In genomic region chr15:36892576-36893205, GRCm38 (mm10) we compare ENCODE assay signal across 10 mouse cellular contexts.
DNase-seq lines count a peak whose midpoint lies in the region; ATAC-seq and TF ChIP-seq lines count a peak whose summit lies in the region.
"Had no signal": no experiment of that assay in that cellular context is flagged by ENCODE, and none has a peak within 500 bp of the region (broad histone marks: within the 10 kb centered on the region; RNA-seq: fewer than 3 reads in every experiment).

No protein-coding gene starts in this region.

- no peak for DNase-seq in heart, adult 11 months
- peak; percentile 72 to 73 for DNase-seq in cerebellum, adult 18-20 months
- no peak for DNase-seq in midbrain, embryonic 10.5 days (ENCODE audit: low spot score)
- DNase-seq in liver, postnatal 0 days, result no peak
- DNase-seq in urinary bladder, postnatal 4 days (ENCODE audit: low spot score in 2 of 2), result no peak
- no peak for DNase-seq in left cerebral cortex, adult 18-20 months (ENCODE audit: low spot score in 2 of 2)
- DNase-seq: right cerebral cortex, adult 18-20 months had no signal

- no peaks in the 10 kb centered on the region for H3K27me3 ChIP-seq in heart, embryonic 11.5 days (ENCODE audit: control insufficient read depth, insufficient read depth, low read length)
- H3K27me3 ChIP-seq in forebrain, embryonic 16.5 days (replicated peaks; ENCODE audit: control insufficient read depth, insufficient read depth, low read length), result 0 out of 2 replicates have a peak, but pooled peaks cover 2% of the 10 kb centered on the region
- H3K27me3 ChIP-seq in midbrain, embryonic 10.5 days (ENCODE audit: low read depth, poor library complexity, severe bottlenecking), result peaks cover 46% of the 10 kb centered on the region
- H3K27me3 ChIP-seq in liver, postnatal 0 days (ENCODE audit: insufficient read depth, low read length), result no peaks in the 10 kb centered on the region

- H3K9me3 ChIP-seq in heart, embryonic 11.5 days (replicated peaks; ENCODE audit: control insufficient read depth, low read length), result no peaks in the 10 kb centered on the region
- no peaks in the 10 kb centered on the region for H3K9me3 ChIP-seq in forebrain, embryonic 16.5 days (ENCODE audit: control insufficient read depth, low read length)
- H3K9me3 ChIP-seq in midbrain, embryonic 10.5 days (replicated peaks), result no peaks in the 10 kb centered on the region
- H3K9me3 ChIP-seq in liver, postnatal 0 days (ENCODE audit: low read length), result no peaks in the 10 kb centered on the region

- no peak overlapping the region for H3K9ac ChIP-seq in heart, embryonic 11.5 days (ENCODE audit: low read depth, low read length)
- no peak overlapping the region for H3K9ac ChIP-seq in forebrain, embryonic 16.5 days (replicated peaks; ENCODE audit: low read depth, low read length)
- no peak overlapping the region for H3K9ac ChIP-seq in liver, postnatal 0 days (replicated peaks)

- no peaks in the 10 kb centered on the region for H3K36me3 ChIP-seq in heart, embryonic 11.5 days (ENCODE audit: control insufficient read depth, insufficient read depth, low read length)
- H3K36me3 ChIP-seq in forebrain, embryonic 16.5 days (ENCODE audit: control insufficient read depth, insufficient read depth), result no peaks in the 10 kb centered on the region
- no peaks in the 10 kb centered on the region for H3K36me3 ChIP-seq in midbrain, embryonic 10.5 days
- no peaks in the 10 kb centered on the region for H3K36me3 ChIP-seq in liver, postnatal 0 days (replicated peaks; ENCODE audit: insufficient read depth, low read length)

- no peak for TF ChIP-seq EP300 in liver, postnatal 0 days (IDR thresholded peaks at IDR 0.05; ENCODE audit: low read depth)

- no peak for TF ChIP-seq CTCF in liver, postnatal 0 days (IDR thresholded peaks at IDR 0.05; ENCODE audit: low read depth)

- H3K4me1 ChIP-seq in heart, embryonic 11.5 days (ENCODE audit: control insufficient read depth, insufficient read depth, low read length), result peaks cover 4% of the 10 kb centered on the region; the same call in 1 of the 2 replicates
- peaks cover 6% of the 10 kb centered on the region; the same call in 1 of the 2 replicates for H3K4me1 ChIP-seq in forebrain, embryonic 16.5 days (replicated peaks; ENCODE audit: control insufficient read depth, insufficient read depth, low read length)
- H3K4me1 ChIP-seq in midbrain, embryonic 10.5 days, result peaks cover 23% of the 10 kb centered on the region
- H3K4me1 ChIP-seq in liver, postnatal 0 days (ENCODE audit: insufficient read depth), result no peaks in the 10 kb centered on the region

- H3K27ac ChIP-seq in heart, embryonic 11.5 days (ENCODE audit: low read depth, low read length), result no peak overlapping the region
- H3K27ac ChIP-seq in forebrain, embryonic 16.5 days (ENCODE audit: low read length), result no peak overlapping the region
- no peak overlapping the region for H3K27ac ChIP-seq in midbrain, embryonic 10.5 days (replicated peaks)
- no peak overlapping the region for H3K27ac ChIP-seq in liver, postnatal 0 days (ENCODE audit: low read depth)
- H3K27ac ChIP-seq: macrophage had no signal

- H3K4me2 ChIP-seq in heart, embryonic 11.5 days, result peak overlapping the region; percentile 22
- peak overlapping the region; percentile 13 for H3K4me2 ChIP-seq in forebrain, embryonic 16.5 days (ENCODE audit: low read length)
- no peak overlapping the region for H3K4me2 ChIP-seq in liver, postnatal 0 days (ENCODE audit: low read depth, low read length)

- no peak for ATAC-seq in heart, embryonic 11.5 days (replicated peaks; ENCODE audit: insufficient number of reproducible peaks, low FRiP score, low TSS enrichment)
- no peak for ATAC-seq in forebrain, embryonic 16.5 days
- ATAC-seq in liver, postnatal 0 days, result no peak

- 0 out of 2 replicates have a peak overlapping the region, but pooled peaks have one; percentile 6 for H3K4me3 ChIP-seq in heart, embryonic 11.5 days (ENCODE audit: low read depth, low read length)
- H3K4me3 ChIP-seq in forebrain, embryonic 16.5 days (replicated peaks; ENCODE audit: low read length), result no peak overlapping the region
- H3K4me3 ChIP-seq in midbrain, embryonic 10.5 days, result peak overlapping the region; percentile 20; the same call in 1 of the 2 replicates
- H3K4me3 ChIP-seq in liver, postnatal 0 days (ENCODE audit: low read depth, low read length), result no peak overlapping the region

- WGBS in heart, embryonic 11.5 days (ENCODE audit: insufficient replicate concordance), result 13% methylated on average over 15 of the region's 15 CpGs
- 11% methylated on average over 15 of the region's 15 CpGs for WGBS in forebrain, embryonic 16.5 days
- 7% methylated on average over 15 of the region's 15 CpGs for whole genome bisulfite sequencing in midbrain, embryonic 10.5 days
- WGBS in liver, postnatal 0 days (ENCODE audit: insufficient replicate concordance), result 41% methylated on average over 15 of the region's 15 CpGs

Comparison
In these comparisons a context has a peak if more than half of its experiments do, and no peak if none do; other contexts are left out.
1. H3K4me3 ChIP-seq: peak in heart, embryonic 11.5 days (single experiment) and midbrain, embryonic 10.5 days (single experiment); none in forebrain, embryonic 16.5 days (single experiment) and liver, postnatal 0 days (single experiment).
2. DNase-seq: peak in cerebellum, adult 18-20 months (2 of 2); none in heart, adult 11 months (single experiment), midbrain, embryonic 10.5 days (single experiment), liver, postnatal 0 days (single experiment), urinary bladder, postnatal 4 days (0 of 2) and left cerebral cortex, adult 18-20 months (0 of 2).